Mouse (Mus musculus) thymus, postnatal 10 days (tissue): ENCODE measurements around the gene Elf3.
"Not testable (repeated sequence)": the region's sequence is repeated elsewhere in the genome, so short reads cannot be mapped to it uniquely, and the experiment has no call there.

ENCODE experiments used
- DNase-seq, 2 experiments: peaks; one replicate each; pipeline ENCODE4 v3.0.0; 2021; ENCODE audit warnings: low spot score in 2 of 2

Gene Elf3

GRCm38 (mm10) chr1:135258380-135259127, at the start of gene Elf3:
Elf3 (minus strand) TSS chr1:135258568.
- DNase-seq: no peak

GRCm38 (mm10) chr1:135290908-135291307, 32.5 kb upstream of the Elf3 start:
- no peak for DNase-seq

- no peak for DNase-seq
Measured at GRCm38 (mm10) chr1:135286311-135286710, 27.9 kb upstream of the Elf3 start.

- DNase-seq: peak; percentile 56 to 67
Measured at GRCm38 (mm10) chr1:135283826-135284291, 25.5 kb upstream of the Elf3 start, which contains the start of gene Rnpep. Rnpep (minus strand) TSS chr1:135284084.

- DNase-seq: peak; percentile 18 to 29
Measured at GRCm38 (mm10) chr1:135283287-135283825, 25.0 kb upstream of the Elf3 start.

- no peak for DNase-seq
Measured at GRCm38 (mm10) chr1:135282536-135283286, 24.3 kb upstream of the Elf3 start.

GRCm38 (mm10) chr1:135281841-135282240, 23.5 kb upstream of the Elf3 start:
- no peak for DNase-seq

- no peak for DNase-seq
Measured at GRCm38 (mm10) chr1:135280646-135281045, 22.3 kb upstream of the Elf3 start.

GRCm38 (mm10) chr1:135271371-135271770, 13.0 kb upstream of the Elf3 start:
- DNase-seq: no peak

GRCm38 (mm10) chr1:135267663-135268446, 9.5 kb upstream of the Elf3 start:
- no peak for DNase-seq

GRCm38 (mm10) chr1:135265834-135266233, 7.5 kb upstream of the Elf3 start:
- no peak for DNase-seq

GRCm38 (mm10) chr1:135263316-135263715, 4.9 kb upstream of the Elf3 start:
- no peak for DNase-seq

GRCm38 (mm10) chr1:135262329-135262728, 4.0 kb upstream of the Elf3 start:
- DNase-seq: no peak

- no peak for DNase-seq
Measured at GRCm38 (mm10) chr1:135260931-135261330, 2.6 kb upstream of the Elf3 start.

- DNase-seq: peak; percentile 36 to 69
Measured at GRCm38 (mm10) chr1:135259128-135259436, 714 bp upstream of the Elf3 start.

GRCm38 (mm10) chr1:135256299-135256698, 2.1 kb downstream of the Elf3 start:
- DNase-seq: no peak

- DNase-seq: no peak
Measured at GRCm38 (mm10) chr1:135252854-135253253, 5.5 kb downstream of the Elf3 start.

- DNase-seq: no peak
Measured at GRCm38 (mm10) chr1:135251405-135251804, 7.0 kb downstream of the Elf3 start.

- no peak for DNase-seq
Measured at GRCm38 (mm10) chr1:135250706-135251105, 7.7 kb downstream of the Elf3 start.

GRCm38 (mm10) chr1:135248434-135248850, 9.9 kb downstream of the Elf3 start:
- DNase-seq: no peak

- no peak for DNase-seq
Measured at GRCm38 (mm10) chr1:135244014-135244413, 14.4 kb downstream of the Elf3 start.

GRCm38 (mm10) chr1:135240206-135240605, 18.2 kb downstream of the Elf3 start:
- not testable (repeated sequence) for DNase-seq
